Mouse (Mus musculus) cerebellum, postnatal 14 days (tissue): Measurements from ENCODE around the gene Gm7954.
"Not testable (repeated sequence)": the region's sequence is repeated elsewhere in the genome, so short reads cannot be mapped to it uniquely, and the experiment has no call there.

Experiments used
- DNase-seq, 2 experiments: peaks; one replicate each; pipeline ENCODE4 v3.0.0; 2021; ENCODE audit warnings: mixed read lengths in 2 of 2

The Gm7954 gene

DNA sequence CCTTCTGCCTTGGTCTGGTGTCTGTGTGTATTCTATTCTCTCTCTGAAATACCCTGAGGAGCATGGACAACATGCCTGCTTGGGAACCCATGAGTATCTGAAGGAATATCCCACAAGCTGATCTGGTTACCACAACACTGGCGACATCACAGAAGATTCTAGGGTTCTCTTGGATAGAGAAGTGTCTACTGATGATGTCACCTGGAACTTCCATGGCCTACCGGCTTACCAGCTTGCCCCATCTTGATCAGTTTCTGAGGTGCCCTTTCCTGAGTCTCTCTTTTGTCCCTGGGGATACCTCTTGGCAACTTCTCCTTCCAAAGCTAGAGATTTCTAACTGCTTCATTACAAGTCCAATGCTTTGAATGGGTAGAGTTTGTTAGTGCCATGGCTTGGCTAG lies at the start of gene Gm7954:
Gm7954 (minus strand) TSS at position 101 of the 400 bp plus-strand sequence.
- DNase-seq = not testable (repeated sequence)

DNA sequence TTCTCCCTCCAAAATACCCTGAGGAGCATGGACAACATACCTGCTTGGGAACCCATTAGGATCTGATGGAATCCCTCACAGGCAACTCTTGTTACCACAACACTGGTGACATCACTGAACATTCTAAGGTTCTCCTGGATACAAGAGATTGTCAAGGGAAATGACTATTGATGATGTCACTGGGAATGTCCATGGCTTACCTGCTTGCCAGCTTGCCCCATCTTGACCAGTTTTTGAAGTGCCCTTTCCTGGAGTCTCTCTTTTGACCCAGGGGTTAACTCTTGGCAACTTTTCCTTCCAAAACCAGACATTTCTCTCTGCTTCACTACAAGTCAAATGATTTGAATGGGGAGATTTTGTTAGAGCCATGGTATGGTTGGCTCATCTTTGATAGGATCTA lies 36.1 kb upstream of the Gm7954 start, which contains the start of gene Gm3486:
Gm3486 (minus strand) TSS at position 101 of the 400 bp plus-strand sequence.
- DNase-seq = not testable (repeated sequence)

DNA sequence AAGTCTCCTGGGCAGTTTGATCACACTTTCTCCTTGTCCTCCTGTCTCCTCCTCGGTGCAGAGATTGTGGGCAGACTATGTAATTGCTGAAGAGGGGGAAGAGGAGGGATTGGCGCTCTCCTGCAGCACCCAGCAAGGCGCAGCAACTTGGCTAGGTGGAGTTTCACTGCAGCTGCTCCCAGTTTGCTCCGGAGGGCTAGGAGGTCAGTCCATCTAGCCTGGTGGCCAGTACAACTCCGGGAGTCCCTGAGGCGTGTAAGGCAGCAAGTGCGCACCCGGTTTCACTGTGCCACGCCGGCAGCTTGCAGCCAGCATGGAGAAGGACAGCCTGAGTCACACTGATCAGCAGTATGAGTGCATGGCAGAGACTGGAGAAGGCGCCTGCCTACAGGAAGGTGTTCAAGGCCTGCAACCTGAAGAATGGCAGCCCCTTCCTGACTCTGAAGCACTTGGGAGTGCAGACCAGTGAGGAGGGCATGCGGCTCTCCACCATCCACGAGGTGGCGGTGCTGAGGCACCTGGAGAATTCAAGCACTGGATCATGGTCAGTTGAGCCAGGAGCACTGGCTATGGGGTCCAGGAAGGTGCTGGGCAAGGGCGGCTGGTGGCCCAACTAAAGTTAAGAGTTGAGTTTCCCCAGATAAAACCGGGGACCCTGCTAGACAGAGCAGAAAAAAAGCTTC lies 27.8 kb downstream of the Gm7954 start:
- DNase-seq = peak; percentile 9 to 10

DNA sequence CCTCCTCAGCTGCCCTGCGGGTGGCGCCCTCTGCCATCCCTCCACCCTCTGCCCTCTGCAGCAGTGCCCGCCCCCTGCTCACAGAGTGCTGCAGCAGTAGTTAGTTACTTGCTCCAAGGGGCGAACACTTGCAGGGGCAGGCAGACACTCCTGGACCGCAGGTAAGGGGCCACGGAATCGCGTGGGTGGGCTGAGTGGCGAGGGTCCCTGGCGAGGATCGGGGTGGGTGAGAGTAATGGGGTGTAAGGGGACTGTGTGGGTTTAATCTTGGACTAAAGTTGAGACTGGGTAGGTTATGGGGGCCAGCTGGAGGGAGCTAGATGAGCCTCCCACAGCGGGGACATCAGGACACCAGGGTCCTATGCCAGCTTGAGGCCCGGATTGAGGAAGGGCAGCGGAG lies 28.6 kb downstream of the Gm7954 start:
- peak in 1 of 2 experiments; percentile 1 for DNase-seq

DNA sequence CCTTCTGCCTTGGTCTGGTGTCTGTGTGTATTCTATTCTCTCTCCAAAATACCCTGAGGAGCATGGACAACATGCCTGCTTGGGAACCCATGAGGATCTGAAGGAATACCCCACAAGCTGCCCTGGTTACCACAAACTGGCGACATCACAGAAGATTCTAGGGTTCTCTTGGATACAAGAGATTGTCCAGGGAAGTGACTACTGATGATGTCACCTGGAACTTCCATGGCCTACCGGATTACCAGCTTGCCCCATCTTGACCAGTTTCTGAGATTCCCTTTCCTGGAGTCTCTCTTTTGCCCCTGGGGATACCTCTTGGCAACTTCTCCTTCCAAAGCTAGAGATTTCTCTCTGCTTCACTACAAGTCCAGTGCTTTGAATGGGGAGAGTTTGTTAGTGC lies 45.1 kb downstream of the Gm7954 start, which contains the start of gene Gm6482:
Gm6482 (minus strand) TSS at position 101 of the 400 bp plus-strand sequence.
- not testable (repeated sequence) for DNase-seq
